Mouse (Mus musculus) MEL (cell line): ENCODE measurements at regions not wholly inside any gene's neighbourhood (a gene's known extent, or its start where the extent isn't known, plus 50 kb on each side); places are given as distances from the start of the nearest gene placed in this dataset.

Experiments
- DNase-seq: peaks from one replicate; pipeline ENCODE4 v3.0.0; 2011; ENCODE audit warnings: low read depth, low spot score
- H3K27ac ChIP-seq: 2 replicates; pipeline ENCODE4 v1.5.1; 2012; ENCODE audit warnings: low read depth, mild to moderate bottlenecking, control low read depth, low read length, moderate library complexity; ENCODE audit not compliant: control insufficient read depth
- H3K27me3 ChIP-seq, 2 experiments: fragments of 150-350 bp in 1 of 2; sonication (generic) in 1 of 2; 2 replicates each; pipeline ENCODE4 v1.6.1; 2012; ENCODE audit warnings: low read length in 2 of 2, mild to moderate bottlenecking in 2 of 2, improper control_type of control experiment in 1 of 2, moderate library complexity in 1 of 2; ENCODE audit not compliant: insufficient read depth in 2 of 2, control insufficient read depth in 1 of 2
- H3K36me3 ChIP-seq, 2 experiments: 2 replicates each; pipeline ENCODE4 v1.6.1; 2012 to 2014; ENCODE audit warnings: low read length in 2 of 2, improper control_type of control experiment in 1 of 2, inconsistent platforms in 1 of 2, mild to moderate bottlenecking in 1 of 2; ENCODE audit not compliant: insufficient read depth in 2 of 2, control insufficient read depth in 1 of 2
- H3K4me1 ChIP-seq, 2 experiments: fragments of 150-350 bp in 1 of 2; sonication (generic) in 1 of 2; 2 replicates each; pipeline ENCODE4 v1.6.1; 2012; ENCODE audit warnings: low read length in 2 of 2, improper control_type of control experiment in 1 of 2, mild to moderate bottlenecking in 1 of 2; ENCODE audit not compliant: insufficient read depth in 2 of 2, control insufficient read depth in 1 of 2
- H3K4me3 ChIP-seq, 2 experiments: fragments of 150-350 bp in 1 of 2; sonication (generic) in 1 of 2; 2 replicates each; pipeline ENCODE4 v1.5.1; 2012; ENCODE audit warnings: low read depth in 2 of 2, low read length in 2 of 2, mild to moderate bottlenecking in 2 of 2, moderate library complexity in 2 of 2, control low read depth in 1 of 2, improper control_type of control experiment in 1 of 2; ENCODE audit not compliant: control insufficient read depth in 1 of 2, insufficient read depth in 1 of 2
- H3K79me2 ChIP-seq: 2 replicates; pipeline ENCODE4 v1.6.1; 2012; ENCODE audit warnings: mild to moderate bottlenecking, low read length, moderate library complexity; ENCODE audit not compliant: control insufficient read depth, poor library complexity, insufficient read depth
- H3K9ac ChIP-seq: 2 replicates; pipeline ENCODE4 v1.6.1; 2012; ENCODE audit warnings: low read depth, mild to moderate bottlenecking, control low read depth, low read length, moderate library complexity; ENCODE audit not compliant: control insufficient read depth, poor library complexity, severe bottlenecking
- H3K9me3 ChIP-seq: fragments of 150-350 bp; sonication (generic); replicated peaks from 2 replicates; pipeline ENCODE4 v1.6.1; 2012; ENCODE audit warnings: mild to moderate bottlenecking, low read length, improper control_type of control experiment, moderate library complexity; ENCODE audit not compliant: insufficient read depth
- BHLHE40 ChIP-seq: IDR thresholded peaks from 2 replicates; pipeline ENCODE4 v1.6.1; 2012; ENCODE audit warnings: low read depth, mild to moderate bottlenecking, inconsistent platforms, low read length, improper control_type of control experiment, borderline replicate concordance
- CHD1 ChIP-seq: IDR thresholded peaks from 2 replicates; pipeline ENCODE4 v1.6.1; 2012; ENCODE audit warnings: low read depth, mild to moderate bottlenecking, inconsistent platforms, low read length, improper control_type of control experiment
- E2F4 ChIP-seq: IDR thresholded peaks from 2 replicates; pipeline ENCODE4 v1.6.1; 2011; ENCODE audit warnings: low read depth, low read length, improper control_type of control experiment, borderline replicate concordance
- ETS1 ChIP-seq: IDR thresholded peaks from 2 replicates; pipeline ENCODE4 v1.6.1; 2012; ENCODE audit warnings: low read depth, mild to moderate bottlenecking, inconsistent platforms, low read length, improper control_type of control experiment, moderate library complexity
- GATA1 ChIP-seq: IDR thresholded peaks from 2 replicates; pipeline ENCODE4 v1.6.1; 2011; ENCODE audit warnings: low read depth, low read length, improper control_type of control experiment
- JUND ChIP-seq: IDR thresholded peaks from 2 replicates; pipeline ENCODE4 v1.6.1; 2011; ENCODE audit warnings: low read depth, mild to moderate bottlenecking, improper control_type of control experiment, low read length
- MAFK ChIP-seq: IDR thresholded peaks from 2 replicates; pipeline ENCODE4 v1.6.1; 2011; ENCODE audit warnings: low read depth, mild to moderate bottlenecking, low read length, improper control_type of control experiment, borderline replicate concordance
- MAZ ChIP-seq: IDR thresholded peaks from 2 replicates; pipeline ENCODE4 v1.6.1; 2012; ENCODE audit warnings: low read depth, mild to moderate bottlenecking, inconsistent platforms, low read length, improper control_type of control experiment
- NELFE ChIP-seq: IDR thresholded peaks from 2 replicates; pipeline ENCODE4 v1.6.1; 2011; ENCODE audit warnings: low read depth, low read length, improper control_type of control experiment
- NRF1 ChIP-seq: IDR thresholded peaks from 2 replicates; pipeline ENCODE4 v1.6.1; 2014; ENCODE audit warnings: low read depth, mild to moderate bottlenecking, inconsistent platforms, low read length, improper control_type of control experiment, moderate library complexity; ENCODE audit not compliant: poor library complexity, insufficient read depth, severe bottlenecking
- POLR2A ChIP-seq, 2 experiments: IDR thresholded peaks; 2 replicates each; pipeline ENCODE4 v1.6.1; 2011 to 2012; ENCODE audit warnings: low read length in 2 of 2, mild to moderate bottlenecking in 2 of 2, control low read depth in 1 of 2, improper control_type of control experiment in 1 of 2, low read depth in 1 of 2, moderate library complexity in 1 of 2; ENCODE audit not compliant: control insufficient read depth in 1 of 2, insufficient read depth in 1 of 2, poor library complexity in 1 of 2
- POLR2AphosphoS2 ChIP-seq: IDR thresholded peaks from 2 replicates; pipeline ENCODE4 v1.6.1; 2011; ENCODE audit warnings: low read length, improper control_type of control experiment
- POLR2AphosphoS5 ChIP-seq: IDR thresholded peaks from 2 replicates; pipeline ENCODE4 v1.6.1; 2012; ENCODE audit warnings: low read depth, borderline replicate concordance, mild to moderate bottlenecking, inconsistent platforms, low read length, moderate library complexity, mixed read lengths
- RCOR1 ChIP-seq: IDR thresholded peaks from 2 replicates; pipeline ENCODE4 v1.6.1; 2012; ENCODE audit warnings: low read depth, mild to moderate bottlenecking, inconsistent platforms, low read length, improper control_type of control experiment
- SIN3A ChIP-seq: IDR thresholded peaks from 2 replicates; pipeline ENCODE4 v1.6.1; 2012; ENCODE audit warnings: low read length, improper control_type of control experiment, inconsistent platforms
- SMC3 ChIP-seq: IDR thresholded peaks from 2 replicates; pipeline ENCODE4 v1.6.1; 2011; ENCODE audit warnings: low read depth, low read length, improper control_type of control experiment
- TAL1 ChIP-seq: IDR thresholded peaks from 2 replicates; pipeline ENCODE4 v1.6.1; 2012; ENCODE audit warnings: mild to moderate bottlenecking, inconsistent platforms, low read length, moderate library complexity, mixed read lengths
- TBP ChIP-seq: IDR thresholded peaks from 2 replicates; pipeline ENCODE4 v1.8.0; 2011; ENCODE audit warnings: low read depth, low read length, improper control_type of control experiment
- USF1 ChIP-seq: IDR thresholded peaks from 2 replicates; pipeline ENCODE4 v1.6.1; 2014; ENCODE audit warnings: low read depth, mild to moderate bottlenecking, inconsistent platforms, low read length, improper control_type of control experiment, moderate library complexity
- USF2 ChIP-seq, 2 experiments: IDR thresholded peaks; 2 replicates each; pipeline ENCODE4 v1.6.1; 2011 to 2012; ENCODE audit warnings: improper control_type of control experiment in 2 of 2, low read length in 2 of 2, borderline replicate concordance in 1 of 2, inconsistent platforms in 1 of 2, low read depth in 1 of 2, mild to moderate bottlenecking in 1 of 2; ENCODE audit not compliant: insufficient read depth in 1 of 2
- ZKSCAN1 ChIP-seq: IDR thresholded peaks from 2 replicates; pipeline ENCODE4 v1.6.1; 2012; ENCODE audit warnings: low read depth, mild to moderate bottlenecking, inconsistent platforms, low read length, improper control_type of control experiment, moderate library complexity
- ZNF384 ChIP-seq: IDR thresholded peaks from 2 replicates; pipeline ENCODE4 v1.6.1; 2012; ENCODE audit warnings: low read depth, mild to moderate bottlenecking, inconsistent platforms, low read length, improper control_type of control experiment

- Histone ChIP-seq H3K27me3 (no peaks in the 10 kb centered on the region), H3K9me3 (no peaks in the 10 kb centered on the region), H3K9ac (no peak overlapping the region), H3K4me1 (no peaks in the 10 kb centered on the region), H3K27ac (no peak overlapping the region), H3K4me3 (no peak overlapping the region), H3K36me3 (no peaks in the 10 kb centered on the region), H3K79me2 (no peaks in the 10 kb centered on the region)
- DNase-seq, result no peak
- TF ChIP-seq MAZ (no peak), ETS1 (no peak), JUND (no peak), NRF1 (no peak), NELFE (no peak), CHD1 (no peak), TAL1 (no peak), BHLHE40 (no peak)
These were observed 207.1 kb downstream of the Cdc5l start for GRCm38 (mm10) chr17:45226486-45226885.

GRCm38 (mm10) chr17:45221625-45222024 is 211.9 kb downstream of the Cdc5l start:
- DNase-seq, result no peak
- H3K9me3 ChIP-seq, result no peaks in the 10 kb centered on the region
- no peak overlapping the region for H3K27ac ChIP-seq
- H3K36me3 ChIP-seq, result no peaks in the 10 kb centered on the region
- H3K4me1 ChIP-seq, result no peaks in the 10 kb centered on the region
- H3K27me3 ChIP-seq, result no peaks in the 10 kb centered on the region
- H3K4me3 ChIP-seq, result no peak overlapping the region
- H3K79me2 ChIP-seq, result no peaks in the 10 kb centered on the region
- no peak for TF ChIP-seq POLR2A (IDR thresholded peaks at IDR 0.05; ENCODE audit: control insufficient read depth in 1 of 2, insufficient read depth in 1 of 2, low read depth in 1 of 2, low read length in 2 of 2, poor library complexity in 1 of 2)
- TF ChIP-seq MAFK, result no peak
- TF ChIP-seq POLR2AphosphoS5, result no peak
- no peak for TF ChIP-seq MAZ
- no peak for TF ChIP-seq NELFE
- no peak for TF ChIP-seq E2F4
- no peak for TF ChIP-seq GATA1
- TF ChIP-seq USF2 (IDR thresholded peaks at IDR 0.05; ENCODE audit: borderline replicate concordance in 1 of 2, insufficient read depth in 1 of 2, low read depth in 1 of 2, low read length in 2 of 2), result no peak
- no peak for TF ChIP-seq POLR2AphosphoS2
- no peak for TF ChIP-seq NRF1
- TF ChIP-seq TBP, result no peak
- no peak for TF ChIP-seq ZKSCAN1
- TF ChIP-seq USF1, result no peak
- no peak for TF ChIP-seq ETS1
- TF ChIP-seq SMC3, result no peak
- no peak for TF ChIP-seq ZNF384
- TF ChIP-seq RCOR1, result no peak
- TF ChIP-seq CHD1, result no peak
- no peak for TF ChIP-seq SIN3A
- H3K9ac ChIP-seq, result no peak overlapping the region
